Mouse (Mus musculus): ENCODE results near the gene Gm3893. TPM values are rescaled to one million over a fixed set of nuclear protein-coding genes. Genes with fewer than 3 reads are reported as not detected.

Gene Gm3893
- polyA plus RNA-seq (2021; fragmentation: Nextera tagmentation), result not detected in 2 replicates
- long read RNA-seq, experiment 1, result 0 reads
- long read RNA-seq, experiment 2, result 0 reads

GRCm38 (mm10) chr4:42090907-42091306 is at the start of gene Gm3893:
Gene Gm3893 (plus strand): TSS chr4:42091207.

GRCm38 (mm10) chr4:42114517-42114916 is 23.5 kb downstream of the Gm3893 start, which contains the start of gene Gm13304:
Gene Gm13304 (plus strand): TSS chr4:42114817.

Other genes starting within 250 kb of the Gm3893 start
- 4.5 TPM in 1 of 2 replicates, not detected in the other for gene Gm21541, start 187.6 kb upstream of the Gm3893 start, polyA plus RNA-seq (2021; fragmentation: Nextera tagmentation)
- 12.6 and 24.4 TPM in 2 replicates for gene Gm20878, start 149.6 kb upstream of the Gm3893 start, polyA plus RNA-seq (2021; fragmentation: Nextera tagmentation)
- 0.16 and 1.3 TPM in 2 replicates for gene Fam205a4, start 125.1 kb upstream of the Gm3893 start, polyA plus RNA-seq (2021; fragmentation: Nextera tagmentation)
- 0.89 and 2.0 TPM in 2 replicates for gene Gm21093, start 56.5 kb upstream of the Gm3893 start, polyA plus RNA-seq (2021; fragmentation: Nextera tagmentation)
- 0.55 and 42.4 TPM in 2 replicates for gene Gm13304, start 23.6 kb downstream of the Gm3893 start, polyA plus RNA-seq (2021; fragmentation: Nextera tagmentation)
- gene Gm13306, start 62.2 kb downstream of the Gm3893 start, polyA plus RNA-seq (2021; fragmentation: Nextera tagmentation), result 24.6 and 50.3 TPM in 2 replicates
- 1.8 and 4.4 TPM in 2 replicates for gene Gm13305, start 77.4 kb downstream of the Gm3893 start, polyA plus RNA-seq (2021; fragmentation: Nextera tagmentation)
- gene Gm10600, start 149.4 kb downstream of the Gm3893 start, polyA plus RNA-seq (2021; fragmentation: Nextera tagmentation), result 1.0 TPM in 1 of 2 replicates, not detected in the other
- not detected in 2 replicates for gene Ccl21b, start 164.6 kb downstream of the Gm3893 start, polyA plus RNA-seq (2021; fragmentation: Nextera tagmentation)
- 2.0 TPM in 1 of 2 replicates, not detected in the other for gene Gm21953, start 203.1 kb downstream of the Gm3893 start, polyA plus RNA-seq (2021; fragmentation: Nextera tagmentation)
- gene Fam205a3, start 227.1 kb downstream of the Gm3893 start, polyA plus RNA-seq (2021; fragmentation: Nextera tagmentation), result not detected in 2 replicates

Data from left cerebral cortex, adult 6 months (tissue).